Mouse (Mus musculus) cerebral cortex, adult 2 months (tissue): ENCODE data around the gene Tmem79.

Experiments
- WGBS: fragments of 180-500 bp; shearing (Covaris S2); methylation state at CpG from one replicate; pipeline ENCODE4 v1.1.7; 2018; 5-methylcytosine and 5-hydroxymethylcytosine counted together

Tmem79 gene

GRCm38 (mm10) chr3:88354396-88355165 is 18.6 kb upstream of the Tmem79 start:
- 90% methylated on average over 8 of the region's 8 CpGs for WGBS

GRCm38 (mm10) chr3:88352907-88353306 is 17.0 kb upstream of the Tmem79 start:
- WGBS: 86% methylated on average over 9 of the region's 9 CpGs

GRCm38 (mm10) chr3:88350732-88351131 is 14.8 kb upstream of the Tmem79 start:
- WGBS: 79% methylated on average over 13 of the region's 13 CpGs

GRCm38 (mm10) chr3:88339006-88339405 is 3.1 kb upstream of the Tmem79 start:
- 56% methylated on average over 3 of the region's 3 CpGs for WGBS

- WGBS: 88% methylated on average over 7 of the region's 7 CpGs
Measured at GRCm38 (mm10) chr3:88338316-88338715, 2.4 kb upstream of the Tmem79 start.

GRCm38 (mm10) chr3:88337367-88338020 is 1.5 kb upstream of the Tmem79 start:
- WGBS: 45% methylated on average over 11 of the region's 11 CpGs

- WGBS: under 1% methylated on average over 27 of the region's 27 CpGs
Measured at GRCm38 (mm10) chr3:88335436-88336053, 403 bp downstream of the Tmem79 start.

- WGBS: 35% methylated on average over 3 of the region's 3 CpGs
Measured at GRCm38 (mm10) chr3:88334902-88335435, 979 bp downstream of the Tmem79 start.

GRCm38 (mm10) chr3:88334029-88334658 is 1.8 kb downstream of the Tmem79 start:
- WGBS: 71% methylated on average over 12 of the region's 12 CpGs

GRCm38 (mm10) chr3:88331282-88331681 is 4.7 kb downstream of the Tmem79 start:
- 31% methylated on average over 2 of the region's 2 CpGs for WGBS

- WGBS: 81% methylated on average over 5 of the region's 5 CpGs
Measured at GRCm38 (mm10) chr3:88328956-88329355, 7.0 kb downstream of the Tmem79 start.

- under 1% methylated on average over 10 of the region's 10 CpGs for WGBS
Measured at GRCm38 (mm10) chr3:88324951-88325405, 11.0 kb downstream of the Tmem79 start, which contains the start of gene Glmp. Gene Glmp, plus strand, starts transcription at chr3:88325023.

- WGBS: 79% methylated on average over 1 of the region's 1 CpGs
Measured at GRCm38 (mm10) chr3:88299172-88299571, 36.8 kb downstream of the Tmem79 start.

- under 1% methylated on average over 30 of the region's 30 CpGs for WGBS
Measured at GRCm38 (mm10) chr3:88297321-88297851, 38.6 kb downstream of the Tmem79 start.

GRCm38 (mm10) chr3:88296561-88297318 is 39.2 kb downstream of the Tmem79 start, which contains the start of the genes Tsacc and Cct3:
Gene Tsacc, minus strand, starts transcription at chr3:88296999.
Gene Cct3, plus strand, starts transcription at chr3:88297116.
- under 1% methylated on average over 44 of the region's 44 CpGs for WGBS

GRCm38 (mm10) chr3:88296110-88296560 is 39.8 kb downstream of the Tmem79 start:
- WGBS: under 1% methylated on average over 12 of the region's 12 CpGs

GRCm38 (mm10) chr3:88295272-88295671 is 40.7 kb downstream of the Tmem79 start:
- WGBS: 68% methylated on average over 1 of the region's 1 CpGs

- WGBS: 37% methylated on average over 4 of the region's 4 CpGs
Measured at GRCm38 (mm10) chr3:88291970-88292369, 44.0 kb downstream of the Tmem79 start.

GRCm38 (mm10) chr3:88288133-88288713 is 47.7 kb downstream of the Tmem79 start:
- WGBS: 81% methylated on average over 8 of the region's 10 CpGs

GRCm38 (mm10) chr3:88287110-88287509 is 48.8 kb downstream of the Tmem79 start, which contains the start of gene Gm38392:
Gene Gm38392, minus strand, starts transcription at chr3:88287210.
- 97% methylated on average over 4 of the region's 4 CpGs for WGBS
